In the genomic region with DNA sequence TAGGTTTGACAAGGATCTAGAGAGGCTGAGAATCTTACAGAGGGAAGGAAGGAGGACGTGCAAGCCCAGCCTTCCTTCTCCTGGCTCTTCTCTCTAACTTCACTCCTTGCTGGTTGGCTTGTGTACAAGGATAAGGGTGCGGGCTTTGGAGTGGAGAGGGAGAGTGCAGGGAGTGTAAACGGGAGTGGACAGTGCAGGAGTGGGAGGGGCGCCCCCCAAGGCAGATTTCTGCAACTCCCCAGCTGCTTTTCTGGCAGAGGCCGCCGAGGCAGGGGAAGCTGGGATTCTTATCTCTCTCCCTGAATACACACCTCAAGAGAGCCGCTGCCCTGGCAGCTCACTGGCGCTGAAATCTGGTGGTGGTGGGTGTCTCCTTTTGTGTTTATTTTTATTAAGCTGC, we compare ENCODE assay signal across 9 mouse cellular contexts. TPM values are rescaled to one million over a fixed set of nuclear protein-coding genes. Genes with fewer than 3 reads are reported as not detected.
DNase-seq lines count a peak whose midpoint lies in the region; ATAC-seq and TF ChIP-seq lines count a peak whose summit lies in the region.
"Had no signal": no experiment of that assay in that cellular context is flagged by ENCODE, and none has a peak within 500 bp of the region (broad histone marks: within the 10 kb centered on the region; RNA-seq: fewer than 3 reads in every experiment).

No protein-coding gene starts in this region.

- H3K9me3 ChIP-seq in heart, embryonic 13.5 days = no peaks in the 10 kb centered on the region
- H3K9me3 ChIP-seq in hindbrain, embryonic 11.5 days (ENCODE audit: control insufficient read depth, low read length) = no peaks in the 10 kb centered on the region
- H3K9me3 ChIP-seq in midbrain, embryonic 11.5 days (ENCODE audit: control insufficient read depth, low read length) = no peaks in the 10 kb centered on the region
- H3K9me3 ChIP-seq in liver, embryonic 12.5 days (replicated peaks) = no peaks in the 10 kb centered on the region

- no peak for ATAC-seq in heart, embryonic 13.5 days (ENCODE audit: extremely low read depth, insufficient number of reproducible peaks, low FRiP score, low TSS enrichment)
- no peak for ATAC-seq in hindbrain, embryonic 11.5 days (ENCODE audit: low FRiP score)
- no peak for ATAC-seq in midbrain, embryonic 11.5 days (ENCODE audit: low FRiP score)
- ATAC-seq in liver, embryonic 12.5 days = no peak

- no peak overlapping the region; the same call in 1 of the 2 replicates for H3K9ac ChIP-seq in heart, embryonic 13.5 days
- no peak overlapping the region for H3K9ac ChIP-seq in hindbrain, embryonic 11.5 days (ENCODE audit: low read depth, low read length)
- H3K9ac ChIP-seq in midbrain, embryonic 11.5 days (ENCODE audit: low read length) = no peak overlapping the region
- H3K9ac ChIP-seq in liver, embryonic 12.5 days = no peak overlapping the region

- no peak for TF ChIP-seq CTCF in cortical plate, adult 2 months (IDR thresholded peaks at IDR 0.05; ENCODE audit: extremely low read depth, insufficient read depth, low read length)

- no peak overlapping the region for H3K27ac ChIP-seq in heart, embryonic 13.5 days (replicated peaks)
- no peak overlapping the region for H3K27ac ChIP-seq in cortical plate, adult 2 months (ENCODE audit: insufficient read depth, low read length)
- H3K27ac ChIP-seq in hindbrain, embryonic 11.5 days (ENCODE audit: low read depth, low read length) = no peak overlapping the region
- no peak overlapping the region for H3K27ac ChIP-seq in midbrain, embryonic 11.5 days (ENCODE audit: low read depth, low read length)
- no peak overlapping the region for H3K27ac ChIP-seq in liver, embryonic 12.5 days

- H3K4me1 ChIP-seq in heart, embryonic 13.5 days = peaks cover 24% of the 10 kb centered on the region
- no peaks in the 10 kb centered on the region for H3K4me1 ChIP-seq in cortical plate, adult 2 months (ENCODE audit: control insufficient read depth, insufficient read depth, low read length)
- peaks cover 5% of the 10 kb centered on the region; the same call in 1 of the 2 replicates for H3K4me1 ChIP-seq in hindbrain, embryonic 11.5 days (replicated peaks; ENCODE audit: control insufficient read depth, insufficient read depth, low read length)
- H3K4me1 ChIP-seq in midbrain, embryonic 11.5 days (ENCODE audit: control insufficient read depth, insufficient read depth, low read length) = peaks cover 6% of the 10 kb centered on the region
- H3K4me1 ChIP-seq in liver, embryonic 12.5 days = peaks cover 18% of the 10 kb centered on the region

- no peak for TF ChIP-seq POLR2A in cortical plate, adult 2 months (IDR thresholded peaks at IDR 0.05; ENCODE audit: extremely low read depth, insufficient read depth, low read length)

- intact Hi-C loops in heart, postnatal 10 days (cut with DNase I) = loop anchor here (5.0 kb wide), 1 partner anchor 55 kb away; no protein-coding TSS in a partner anchor

- H3K4me3 ChIP-seq in heart, embryonic 13.5 days = peak overlapping the region; percentile 13; the same call in 1 of the 2 replicates
- H3K4me3 ChIP-seq in cortical plate, adult 2 months (ENCODE audit: insufficient read depth, low read length) = peak overlapping the region; percentile 68
- H3K4me3 ChIP-seq in hindbrain, embryonic 11.5 days (ENCODE audit: low read depth, low read length) = 0 out of 2 replicates have a peak overlapping the region, but pooled peaks have one; percentile 62
- peak overlapping the region; percentile 9 for H3K4me3 ChIP-seq in midbrain, embryonic 11.5 days (ENCODE audit: low read depth, low read length)
- no peak overlapping the region for H3K4me3 ChIP-seq in liver, embryonic 12.5 days

- no peak for DNase-seq in heart, postnatal 10 days
- no peak for DNase-seq in hindbrain, embryonic 11.5 days (ENCODE audit: low spot score)
- no peak for DNase-seq in midbrain, embryonic 11.5 days (ENCODE audit: low spot score, missing footprints)
- no peak for DNase-seq in cerebellum, adult 9-10 months
- no peak for DNase-seq in adrenal gland, postnatal 4 days (ENCODE audit: low spot score in 2 of 2)
- DNase-seq: adrenal gland, postnatal 14 days had no signal

- WGBS in heart, embryonic 13.5 days = 2% methylated on average over 8 of the region's 8 CpGs
- WGBS in hindbrain, embryonic 11.5 days = 12% methylated on average over 8 of the region's 8 CpGs
- WGBS in midbrain, embryonic 11.5 days = 10% methylated on average over 8 of the region's 8 CpGs
- WGBS in liver, embryonic 12.5 days (ENCODE audit: insufficient replicate concordance) = 5% methylated on average over 8 of the region's 8 CpGs

- H3K27me3 ChIP-seq in heart, embryonic 13.5 days (replicated peaks) = peaks cover 76% of the 10 kb centered on the region
- peaks cover 21% of the 10 kb centered on the region for H3K27me3 ChIP-seq in hindbrain, embryonic 11.5 days (ENCODE audit: control insufficient read depth, insufficient read depth, low read length)
- peaks cover 42% of the 10 kb centered on the region for H3K27me3 ChIP-seq in midbrain, embryonic 11.5 days (ENCODE audit: control insufficient read depth, insufficient read depth, low read length)
- H3K27me3 ChIP-seq in liver, embryonic 12.5 days (replicated peaks) = peaks cover 99% of the 10 kb centered on the region

- H3K36me3 ChIP-seq in heart, embryonic 13.5 days = no peaks in the 10 kb centered on the region
- H3K36me3 ChIP-seq in hindbrain, embryonic 11.5 days (ENCODE audit: control insufficient read depth, insufficient read depth, low read length) = no peaks in the 10 kb centered on the region
- no peaks in the 10 kb centered on the region for H3K36me3 ChIP-seq in midbrain, embryonic 11.5 days (ENCODE audit: control insufficient read depth, insufficient read depth, low read length)
- no peaks in the 10 kb centered on the region for H3K36me3 ChIP-seq in liver, embryonic 12.5 days

- H3K4me2 ChIP-seq in heart, embryonic 13.5 days = peak overlapping the region; percentile 99
- H3K4me2 ChIP-seq in hindbrain, embryonic 11.5 days (replicated peaks; ENCODE audit: low read depth, low read length) = peak overlapping the region; percentile 97; the same call in 1 of the 2 replicates
- H3K4me2 ChIP-seq in midbrain, embryonic 11.5 days = peak overlapping the region; percentile 23
- H3K4me2 ChIP-seq in liver, embryonic 12.5 days = no peak overlapping the region

RNA-seq across cellular contexts. Expression of gene Epb41l1, which starts 1.9 kb away (rescaled TPM):
- polyA plus RNA-seq in heart, embryonic 13.5 days (2015; fragmentation: Nextera tagmentation; extraction: Ambion mirVana) = 1.1 and 1.2 TPM in 2 replicates
- 10 to 100 TPM; 15.9 to 19.9 TPM for total RNA-seq in heart, postnatal 10 days (2021)
- polyA plus RNA-seq in cortical plate, adult 2 months (2012; rRNA removed) = 226 and 245 TPM in 2 replicates
- 4.0 and 5.0 TPM in 2 replicates for polyA plus RNA-seq in hindbrain, embryonic 11.5 days (2014; fragmentation: Nextera tagmentation; extraction: Ambion mirVana)
- polyA plus RNA-seq in midbrain, embryonic 11.5 days (2014; fragmentation: Nextera tagmentation; extraction: Ambion mirVana) = 3.1 and 3.9 TPM in 2 replicates
- polyA plus RNA-seq in liver, embryonic 12.5 days (2016; fragmentation: Nextera tagmentation; extraction: Ambion mirVana) = 0.75 and 1.0 TPM in 2 replicates
- 10 to 100 TPM; 54.3 to 56.1 TPM for total RNA-seq in adrenal gland, postnatal 4 days (2021)

Comparison
In these comparisons a context has a peak if more than half of its experiments do, and no peak if none do; other contexts are left out.
1. RNA of gene Epb41l1, which starts 1.9 kb away (polyA plus RNA-seq): 226 to 245 TPM in cortical plate, adult 2 months; 4.0 to 5.0 TPM in hindbrain, embryonic 11.5 days, 3.1 to 3.9 TPM in midbrain, embryonic 11.5 days, 1.1 to 1.2 TPM in heart, embryonic 13.5 days and 0.75 to 1.0 TPM in liver, embryonic 12.5 days; every median in the first group is over 10 times any median in the second.